Mouse (Mus musculus) kidney, adult 2 months (tissue): ENCODE measurements around the gene Gng2. TPM values are rescaled to one million over a fixed set of nuclear protein-coding genes. Genes with fewer than 3 reads are reported as not detected.
"Not testable (repeated sequence)": the region's sequence is repeated elsewhere in the genome, so short reads cannot be mapped to it uniquely, and the experiment has no call there.

Source experiments
- DNase-seq: peaks from one replicate; pipeline ENCODE4 v3.0.0; 2021
- H3K27ac ChIP-seq: fragments of 200-500 bp; 2 replicates; pipeline ENCODE4 v1.5.1; 2012; ENCODE audit warnings: low read depth, low read length, control low read depth, inconsistent platforms; ENCODE audit not compliant: insufficient read depth
- H3K27me3 ChIP-seq: fragments of 200-500 bp; replicated peaks from 2 replicates; pipeline ENCODE4 v1.6.1; 2012; ENCODE audit warnings: mild to moderate bottlenecking, moderate library complexity, low read length, inconsistent platforms; ENCODE audit not compliant: control insufficient read depth, insufficient read depth
- H3K36me3 ChIP-seq: fragments of 200-500 bp; 2 replicates; pipeline ENCODE4 v1.6.1; 2012; ENCODE audit warnings: mild to moderate bottlenecking, moderate library complexity, low read length, inconsistent platforms; ENCODE audit not compliant: control insufficient read depth, insufficient read depth
- H3K4me1 ChIP-seq: fragments of 200-500 bp; 2 replicates; pipeline ENCODE4 v1.6.1; 2011; ENCODE audit warnings: low read length; ENCODE audit not compliant: control insufficient read depth, insufficient read depth
- H3K4me3 ChIP-seq: fragments of 200-500 bp; 2 replicates; pipeline ENCODE4 v1.5.1; 2011; ENCODE audit warnings: mild to moderate bottlenecking, low read depth, low read length, control low read depth; ENCODE audit not compliant: insufficient read depth
- CTCF ChIP-seq: fragments of 200-500 bp; conservative IDR thresholded peaks from 2 replicates; pipeline ENCODE4 v1.5.1; 2011; ENCODE audit warnings: low read depth, mild to moderate bottlenecking, control low read depth, low read length, moderate library complexity, mixed read lengths; ENCODE audit not compliant: insufficient read depth, insufficient read length
- POLR2A ChIP-seq: fragments of 200-500 bp; IDR thresholded peaks from one replicate; pipeline ENCODE4 v1.6.1; 2011; ENCODE audit warnings: low read depth, low read length, control low read depth
- WGBS: fragments of 180-500 bp; shearing (Covaris S2); methylation state at CpG from one replicate; pipeline ENCODE4 v1.1.7; 2018; 5-methylcytosine and 5-hydroxymethylcytosine counted together
- polyA plus RNA-seq: library from polyadenylated mRNA; depleted of rRNA; stranded (reverse); fragments of >200 nt; gene quantifications from 2 replicates; pipeline ENCODE4 v1.2.3, GENCODE M21; 2012

Gene Gng2
- polyA plus RNA-seq, 1 experiment = 9.0 TPM

- DNase-seq = no peak
- Histone ChIP-seq H3K27me3 (no peaks in the 10 kb centered on the region), H3K4me3 (no peak overlapping the region), H3K4me1 (no peaks in the 10 kb centered on the region), H3K27ac (no peak overlapping the region), H3K36me3 (no peaks in the 10 kb centered on the region)
- TF ChIP-seq POLR2A (no peak), CTCF (no peak)
- 94% methylated on average over 4 of the region's 4 CpGs for WGBS
Measured at GRCm38 (mm10) chr14:19900492-19900891, 76.9 kb downstream of the Gng2 start.

GRCm38 (mm10) chr14:19887569-19887968 is 89.9 kb downstream of the Gng2 start:
- Histone ChIP-seq H3K27ac (no peak overlapping the region), H3K36me3 (no peaks in the 10 kb centered on the region), H3K4me3 (no peak overlapping the region), H3K4me1 (no peaks in the 10 kb centered on the region), H3K27me3 (no peaks in the 10 kb centered on the region)
- 92% methylated on average over 5 of the region's 5 CpGs for WGBS
- DNase-seq = no peak
- no peak for TF ChIP-seq POLR2A
- no peak for TF ChIP-seq CTCF

GRCm38 (mm10) chr14:19884431-19884830 is 93.0 kb downstream of the Gng2 start:
- DNase-seq, H3K27me3 ChIP-seq, H3K27ac ChIP-seq, H3K4me3 ChIP-seq, H3K36me3 ChIP-seq, H3K4me1 ChIP-seq: not testable (repeated sequence)
- 79% methylated on average over 1 of the region's 1 CpGs for WGBS

- Histone ChIP-seq H3K36me3 (no peaks in the 10 kb centered on the region), H3K27me3 (no peaks in the 10 kb centered on the region), H3K27ac (no peak overlapping the region), H3K4me1 (no peaks in the 10 kb centered on the region), H3K4me3 (no peak overlapping the region)
- no peak for DNase-seq
- TF ChIP-seq POLR2A = no peak
- no peak for TF ChIP-seq CTCF
- WGBS = 71% methylated on average over 11 of the region's 11 CpGs
Measured at GRCm38 (mm10) chr14:19874201-19874807, 103.1 kb downstream of the Gng2 start.

GRCm38 (mm10) chr14:19867286-19867935 is 110.0 kb downstream of the Gng2 start:
- 58% methylated on average over 5 of the region's 5 CpGs for WGBS
- Histone ChIP-seq H3K4me3 (no peak overlapping the region), H3K36me3 (no peaks in the 10 kb centered on the region), H3K27ac (0 out of 2 replicates have a peak overlapping the region, but pooled peaks have one; percentile 17), H3K4me1 (no peaks in the 10 kb centered on the region), H3K27me3 (no peaks in the 10 kb centered on the region)
- TF ChIP-seq POLR2A (no peak), CTCF (no peak)
- peak; percentile 40 for DNase-seq

GRCm38 (mm10) chr14:19865121-19865520 is 112.3 kb downstream of the Gng2 start:
- not testable (repeated sequence) for DNase-seq, H3K27ac ChIP-seq, H3K4me3 ChIP-seq, H3K36me3 ChIP-seq, H3K4me1 ChIP-seq, H3K27me3 ChIP-seq
- 82% methylated on average over 9 of the region's 9 CpGs for WGBS

- WGBS = 84% methylated on average over 8 of the region's 8 CpGs
- no peak overlapping the region for H3K4me3 ChIP-seq
- no peak for DNase-seq
- no peaks in the 10 kb centered on the region for H3K36me3 ChIP-seq
- H3K27me3 ChIP-seq = no peaks in the 10 kb centered on the region
- TF ChIP-seq CTCF (no peak), POLR2A (no peak)
- no peaks in the 10 kb centered on the region for H3K4me1 ChIP-seq
- no peak overlapping the region for H3K27ac ChIP-seq
Measured at GRCm38 (mm10) chr14:19861311-19862080, 115.9 kb downstream of the Gng2 start.
